Comparison of ENCODE assay signal across 17 mouse cellular contexts in genomic region chr9:29262836-29263235, GRCm38 (mm10).
"Had no signal": no experiment of that assay in that cellular context is flagged by ENCODE, and none has a peak within 500 bp of the region (broad histone marks: within the 10 kb centered on the region; RNA-seq: fewer than 3 reads in every experiment).

No protein-coding gene starts in this region.

- DNase-seq: kidney, adult 11 months; kidney, adult 8-10 months; kidney, postnatal 10 days; kidney, postnatal 36 days; left cerebral cortex, postnatal 4 days; liver, postnatal 0 days; lung, embryonic 14.5 days; thymus, adult 2 months; thymus, postnatal 14 days had no signal

- H3K4me1 ChIP-seq: kidney, embryonic 15.5 days; limb, embryonic 12.5 days; limb, embryonic 15.5 days had no signal

- H3K4me3 ChIP-seq: kidney, embryonic 15.5 days; left cerebral cortex, adult 2 months; limb, embryonic 12.5 days; limb, embryonic 15.5 days; midbrain, embryonic 12.5 days had no signal

- H3K27me3 ChIP-seq: kidney, embryonic 15.5 days; limb, embryonic 15.5 days; midbrain, embryonic 12.5 days had no signal

- H3K9ac ChIP-seq: kidney, embryonic 15.5 days; limb, embryonic 12.5 days; limb, embryonic 15.5 days; liver, embryonic 14.5 days; liver, postnatal 0 days; lung, embryonic 14.5 days; midbrain, embryonic 12.5 days had no signal

- H3K27ac ChIP-seq: kidney, embryonic 15.5 days; left cerebral cortex, adult 2 months; limb, embryonic 12.5 days; limb, embryonic 15.5 days; liver, embryonic 14.5 days; macrophage; midbrain, embryonic 12.5 days; stomach, postnatal 0 days had no signal

- H3K36me3 ChIP-seq: kidney, embryonic 15.5 days; limb, embryonic 12.5 days; limb, embryonic 15.5 days; midbrain, embryonic 12.5 days had no signal
